Mouse (Mus musculus) c-Kit-positive CD71-negative TER-119-negative erythroid progenitor cells, embryonic 14.5 days (primary cell): ENCODE measurements around the gene Cryzl1.
A peak's percentile ranks its signal among the peaks of the same experiment; 100 is the strongest.
"Not testable (repeated sequence)": the region's sequence is repeated elsewhere in the genome, so short reads cannot be mapped to it uniquely, and the experiment has no call there.

Experiments
- DNase-seq: peaks from one replicate; pipeline ENCODE4 v3.0.0-alpha.2; 2013; ENCODE audit warnings: low read depth

The Cryzl1 gene

DNA sequence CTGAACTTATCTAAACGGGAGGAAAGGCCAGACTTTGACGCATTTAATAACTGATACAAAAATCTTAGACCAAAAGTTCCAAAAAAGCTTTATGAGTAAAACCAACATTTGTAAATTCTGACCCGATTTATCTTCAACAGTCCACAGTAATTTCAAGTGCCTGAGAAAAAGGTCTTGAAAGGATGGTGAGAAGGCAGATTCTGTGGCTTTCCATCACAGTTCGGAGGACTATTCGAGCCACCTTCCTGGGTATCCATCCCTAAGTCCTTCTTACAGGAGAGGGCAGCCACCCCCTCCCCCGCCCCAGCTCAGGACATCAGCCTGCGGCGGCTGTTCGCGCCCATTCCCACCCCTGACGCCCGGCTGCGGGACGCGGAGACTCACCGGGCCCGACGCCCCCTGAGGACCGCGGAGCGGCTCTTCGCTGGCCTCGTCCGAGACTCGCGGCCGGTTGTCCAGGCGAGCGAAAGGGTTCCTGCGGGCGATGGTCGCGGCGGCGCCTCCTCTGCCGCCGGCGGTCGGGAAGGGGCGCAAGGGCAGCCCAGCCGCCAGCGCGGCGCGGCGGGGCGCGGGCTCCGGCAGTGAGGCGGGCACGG, 40.7 kb downstream of the Cryzl1 start:
- no peak for DNase-seq

DNA sequence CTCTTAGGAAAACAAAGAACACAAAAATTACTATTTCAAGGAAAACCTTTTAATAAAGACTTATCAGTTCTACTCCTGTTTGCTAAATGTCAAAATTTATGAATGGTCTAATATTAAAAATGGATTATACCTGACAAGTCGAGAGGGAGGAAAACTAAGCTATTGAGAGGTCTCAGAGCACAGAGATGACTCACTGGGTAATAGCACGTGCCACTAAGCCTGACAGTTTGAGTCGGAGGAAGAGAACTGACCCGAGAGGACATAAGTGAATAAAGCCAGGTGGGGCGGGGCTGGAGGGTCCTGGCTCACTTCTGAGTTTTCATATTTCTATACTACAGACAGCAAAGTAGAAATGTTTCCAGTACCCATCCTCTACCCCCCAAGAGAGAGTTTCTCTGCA, 42.4 kb downstream of the Cryzl1 start:
- no peak for DNase-seq

DNA sequence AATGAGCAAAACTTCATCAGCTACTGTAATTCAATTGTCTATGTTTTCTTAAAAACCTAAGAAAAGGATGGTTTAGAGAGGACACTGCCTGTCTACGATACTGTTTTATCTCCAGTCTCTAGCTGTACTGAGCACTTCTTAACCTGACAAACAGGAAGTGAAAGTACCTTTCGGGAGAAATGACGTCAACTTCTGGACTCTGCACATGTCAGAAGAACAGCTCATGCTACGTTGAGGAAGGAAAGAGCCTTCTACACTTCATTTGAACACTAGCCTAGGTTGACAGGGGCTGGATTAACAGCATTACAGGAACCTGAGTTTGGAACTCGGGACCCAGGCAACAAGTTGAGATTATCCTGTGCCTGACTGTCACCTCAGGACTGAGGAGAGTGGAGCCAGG, 43.2 kb downstream of the Cryzl1 start:
- peak; percentile 52 for DNase-seq

- DNase-seq, result no peak
These were observed 48.1 kb downstream of the Cryzl1 start for GRCm38 (mm10) chr16:91680656-91681055.

GRCm38 (mm10) chr16:91678147-91678911, 50.4 kb downstream of the Cryzl1 start:
- DNase-seq, result no peak

GRCm38 (mm10) chr16:91674500-91674899, 54.3 kb downstream of the Cryzl1 start:
- no peak for DNase-seq

DNA sequence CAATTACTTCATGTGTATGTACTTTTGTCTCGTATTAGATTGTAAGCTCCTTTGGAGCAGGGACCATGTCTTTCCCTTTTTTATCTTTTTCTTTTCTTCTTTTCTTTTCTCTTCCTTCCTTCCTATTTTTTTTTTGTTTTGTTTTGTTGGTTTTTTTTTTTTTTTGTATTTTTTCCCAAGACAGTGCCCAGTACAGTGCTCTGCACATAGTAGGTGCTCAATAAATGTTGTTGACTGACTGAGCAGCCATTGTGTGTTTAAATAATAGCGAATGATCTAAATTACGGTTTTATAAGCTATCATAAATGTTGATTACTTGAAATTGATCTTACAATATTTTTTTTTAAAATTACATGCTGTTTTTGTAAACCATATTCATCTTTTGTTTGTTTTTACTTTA, 65.0 kb downstream of the Cryzl1 start:
- no peak for DNase-seq

- DNase-seq, result no peak
These were observed 66.4 kb downstream of the Cryzl1 start for GRCm38 (mm10) chr16:91662336-91662735.

DNA sequence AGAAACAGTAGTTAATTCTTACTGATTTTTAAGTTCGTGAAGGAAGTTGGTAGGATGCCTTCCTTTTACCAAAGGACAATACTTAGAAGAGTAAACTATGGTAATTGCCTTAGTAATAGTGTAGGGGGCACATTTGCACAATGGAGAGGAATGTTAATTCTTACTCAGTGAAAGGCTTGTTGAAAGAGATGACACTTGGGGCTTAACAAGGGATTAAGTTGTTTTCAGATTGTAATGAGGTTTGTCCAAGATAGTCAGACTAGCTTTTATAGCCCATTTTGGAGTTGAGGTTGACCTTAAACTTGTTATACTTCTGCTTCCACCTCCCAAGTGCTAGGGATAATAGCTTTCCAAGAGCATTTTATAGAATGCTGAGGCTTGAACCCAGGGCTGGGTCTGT, 67.4 kb downstream of the Cryzl1 start:
- DNase-seq, result no peak

DNA sequence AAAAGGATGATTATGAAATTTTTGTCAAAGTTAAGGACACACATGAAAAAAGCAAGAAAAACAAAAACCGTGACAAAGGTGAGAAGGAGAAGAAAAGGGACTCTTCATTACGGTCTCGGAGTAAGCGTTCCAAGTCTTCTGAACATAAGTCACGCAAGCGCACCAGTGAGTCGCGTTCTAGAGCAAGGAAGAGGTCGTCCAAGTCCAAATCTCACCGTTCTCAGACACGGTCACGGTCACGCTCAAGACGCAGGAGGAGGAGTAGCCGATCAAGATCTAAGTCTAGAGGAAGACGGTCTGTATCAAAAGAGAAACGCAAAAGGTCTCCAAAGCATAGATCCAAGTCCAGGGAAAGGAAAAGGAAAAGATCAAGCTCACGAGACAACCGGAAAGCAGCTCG, 69.0 kb downstream of the Cryzl1 start:
- DNase-seq, result no peak

DNA sequence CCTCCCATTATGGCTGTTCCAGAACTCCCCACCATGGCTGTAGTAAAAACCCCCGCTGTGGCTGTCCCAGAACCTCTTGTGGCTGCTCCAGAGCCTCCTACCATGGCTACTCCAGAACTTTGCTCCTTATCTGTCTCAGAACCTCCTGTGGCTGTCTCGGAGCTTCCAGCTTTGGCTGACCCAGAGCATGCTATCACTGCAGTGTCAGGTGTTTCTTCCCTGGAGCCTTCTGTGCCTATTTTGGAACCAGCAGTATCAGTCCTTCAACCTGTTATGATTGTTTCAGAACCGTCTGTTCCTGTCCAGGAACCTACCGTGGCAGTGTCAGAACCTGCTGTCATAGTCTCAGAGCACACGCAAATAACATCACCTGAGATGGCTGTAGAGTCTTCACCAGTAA, 70.3 kb downstream of the Cryzl1 start:
- no peak for DNase-seq

- no peak for DNase-seq
These were observed 71.5 kb downstream of the Cryzl1 start for GRCm38 (mm10) chr16:91657285-91657684.

DNA sequence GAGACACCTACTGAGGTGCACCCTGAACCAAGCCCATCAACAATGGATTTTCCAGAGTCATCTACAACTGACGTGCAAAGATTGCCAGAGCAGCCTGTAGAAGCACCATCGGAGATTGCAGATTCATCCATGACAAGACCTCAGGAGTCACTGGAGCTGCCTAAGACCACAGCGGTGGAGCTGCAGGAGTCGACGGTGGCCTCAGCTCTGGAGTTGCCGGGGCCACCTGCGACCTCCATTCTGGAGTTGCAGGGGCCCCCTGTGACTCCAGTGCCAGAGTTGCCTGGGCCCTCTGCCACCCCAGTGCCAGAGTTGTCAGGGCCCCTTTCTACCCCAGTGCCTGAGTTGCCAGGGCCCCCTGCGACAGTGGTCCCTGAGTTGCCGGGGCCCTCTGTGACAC, 73.5 kb downstream of the Cryzl1 start:
- DNase-seq, result no peak

- DNase-seq, result no peak
These were observed 76.6 kb downstream of the Cryzl1 start for GRCm38 (mm10) chr16:91652191-91652590.

- no peak for DNase-seq
These were observed 79.0 kb downstream of the Cryzl1 start for GRCm38 (mm10) chr16:91649781-91650180.

GRCm38 (mm10) chr16:91649246-91649645, 79.5 kb downstream of the Cryzl1 start:
- no peak for DNase-seq

DNA sequence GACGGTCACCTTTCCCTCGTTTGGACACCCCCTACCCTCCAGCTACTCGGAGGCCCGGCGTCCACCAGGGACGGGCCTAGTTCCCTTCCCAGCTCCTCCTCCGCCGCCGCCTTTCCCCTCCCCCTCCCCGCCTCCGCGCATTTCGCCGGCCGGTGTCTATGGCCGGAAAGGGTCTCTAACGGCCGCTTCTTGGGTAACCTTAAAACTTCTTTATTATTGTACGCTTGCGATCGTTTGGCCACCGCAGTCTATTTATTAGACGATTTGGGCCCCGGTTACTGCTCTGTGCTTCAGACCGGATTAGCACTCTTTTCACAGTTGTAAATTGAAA, 80.6 kb downstream of the Cryzl1 start:
- peak; percentile 66 for DNase-seq

- peak; percentile 91 for DNase-seq
These were observed 81.1 kb downstream of the Cryzl1 start, which contains the start of gene Son for GRCm38 (mm10) chr16:91647461-91648219. Son (plus strand) TSS chr16:91647506.

GRCm38 (mm10) chr16:91646681-91647419, 81.9 kb downstream of the Cryzl1 start, which contains the start of gene Gart:
Gart (minus strand) TSS chr16:91646952.
- peak; percentile 84 for DNase-seq

DNA sequence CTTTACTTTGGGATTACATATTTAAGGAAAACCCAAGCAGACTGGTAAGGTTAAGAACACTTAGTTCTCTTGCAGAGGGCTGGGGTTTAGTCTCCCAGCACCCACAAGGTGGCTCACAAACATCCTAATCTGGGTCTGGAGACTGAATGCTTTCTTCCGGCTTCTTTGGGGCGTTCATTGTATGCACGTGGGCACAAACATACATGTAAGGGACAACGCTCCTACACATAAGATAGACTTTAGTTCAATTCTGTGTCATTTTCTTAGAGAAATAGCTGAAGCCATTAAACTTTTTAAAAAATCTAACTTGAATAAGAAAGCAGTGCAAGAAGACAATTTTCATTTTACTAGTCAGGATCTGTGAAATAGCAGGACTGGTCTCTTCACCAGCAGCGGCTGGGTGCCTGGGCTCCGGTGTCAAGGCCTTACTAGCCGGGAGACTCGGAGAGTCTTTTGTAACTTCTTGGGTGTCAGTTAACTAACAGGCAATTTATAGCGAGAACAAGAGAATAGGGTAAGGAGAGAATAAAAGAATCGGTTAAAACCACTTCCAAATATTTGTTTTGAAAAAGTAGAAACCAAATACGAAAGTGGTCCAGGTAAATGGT, 82.7 kb downstream of the Cryzl1 start:
- peak; percentile 66 for DNase-seq

- DNase-seq, result not testable (repeated sequence)
These were observed 83.4 kb downstream of the Cryzl1 start for GRCm38 (mm10) chr16:91645420-91645819.

- no peak for DNase-seq
These were observed 83.9 kb downstream of the Cryzl1 start for GRCm38 (mm10) chr16:91644901-91645300.
